ENCODE assay signal across 8 mouse cellular contexts in the genomic region with DNA sequence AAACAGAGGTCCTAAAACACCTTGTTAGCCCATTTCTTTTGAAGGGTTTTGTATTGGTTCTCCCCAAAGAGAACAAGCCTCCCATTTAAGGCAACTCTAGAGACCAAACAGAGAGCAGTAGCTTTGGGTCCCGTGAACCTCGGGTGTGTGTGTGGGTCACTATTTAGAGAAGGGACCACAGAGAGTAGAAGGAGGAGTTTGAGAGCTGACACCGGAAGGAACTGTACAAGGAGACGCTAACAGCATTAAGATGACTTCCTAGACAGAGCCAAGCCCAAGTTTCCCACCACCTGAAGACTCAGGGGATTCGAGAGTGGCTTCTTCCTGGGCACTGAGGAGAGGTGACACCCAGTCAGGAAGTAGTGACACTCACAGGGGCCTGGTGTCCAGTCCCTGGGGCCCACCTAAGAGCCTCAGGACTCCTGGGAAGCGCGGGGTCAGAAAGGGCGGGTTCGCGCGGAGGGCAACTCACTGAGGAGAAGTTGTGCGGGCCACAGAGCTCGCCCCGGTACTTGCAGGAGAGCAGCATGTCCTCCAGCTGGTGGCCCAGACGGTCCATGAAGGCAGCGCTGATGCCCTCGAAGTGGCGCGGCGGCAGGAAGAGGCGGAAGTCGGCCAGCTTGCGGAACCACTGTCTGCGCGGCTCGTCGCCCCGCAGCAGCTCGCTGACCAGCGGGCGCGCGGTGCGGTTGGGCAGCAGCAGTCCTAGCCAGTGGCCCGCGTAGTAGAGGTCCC.
DNase-seq lines count a peak whose midpoint lies in the region; ATAC-seq and TF ChIP-seq lines count a peak whose summit lies in the region.

No protein-coding gene starts in this region.

- no peaks in the 10 kb centered on the region for H3K27me3 ChIP-seq in cerebellum, adult 2 months (ENCODE audit: control insufficient read depth, insufficient read depth, low read length)
- H3K27me3 ChIP-seq in hindbrain, embryonic 10.5 days (ENCODE audit: insufficient read depth, poor library complexity, severe bottlenecking), result peaks cover 74% of the 10 kb centered on the region
- peaks cover 46% of the 10 kb centered on the region for H3K27me3 ChIP-seq in liver, embryonic 16.5 days (ENCODE audit: control insufficient read depth, insufficient read depth, low read depth, low read length)

- no peak overlapping the region for H3K27ac ChIP-seq in cerebellum, adult 2 months (ENCODE audit: insufficient read depth, low read length)
- H3K27ac ChIP-seq in hindbrain, embryonic 10.5 days, result peak overlapping the region; percentile 85
- no peak overlapping the region for H3K27ac ChIP-seq in liver, embryonic 16.5 days (ENCODE audit: low read length)

- TF ChIP-seq CTCF in cerebellum, adult 2 months (IDR thresholded peaks at IDR 0.05; ENCODE audit: borderline replicate concordance, insufficient read depth, low read depth, low read length), result no peak

- WGBS in cerebellum, adult 2 months, result 5% methylated on average over 36 of the region's 36 CpGs
- WGBS in hindbrain, embryonic 10.5 days, result 5% methylated on average over 36 of the region's 36 CpGs
- WGBS in liver, embryonic 16.5 days (ENCODE audit: insufficient replicate concordance), result 5% methylated on average over 36 of the region's 36 CpGs

- no peaks in the 10 kb centered on the region for H3K36me3 ChIP-seq in hindbrain, embryonic 10.5 days
- H3K36me3 ChIP-seq in liver, embryonic 16.5 days (ENCODE audit: control insufficient read depth, insufficient read depth), result no peaks in the 10 kb centered on the region

- H3K4me1 ChIP-seq in cerebellum, adult 2 months (ENCODE audit: control insufficient read depth, insufficient read depth, low read length), result no peaks in the 10 kb centered on the region
- peaks cover 30% of the 10 kb centered on the region for H3K4me1 ChIP-seq in hindbrain, embryonic 10.5 days (replicated peaks)
- H3K4me1 ChIP-seq in liver, embryonic 16.5 days (ENCODE audit: control insufficient read depth, low read depth, low read length), result no peaks in the 10 kb centered on the region

- ATAC-seq in cerebellum, adult (ENCODE audit: insufficient number of reproducible peaks, low FRiP score, low TSS enrichment), result no peak
- no peak for ATAC-seq in liver, embryonic 16.5 days (ENCODE audit: low read depth)

- H3K9me3 ChIP-seq in hindbrain, embryonic 10.5 days, result no peaks in the 10 kb centered on the region
- H3K9me3 ChIP-seq in liver, embryonic 16.5 days (replicated peaks; ENCODE audit: control insufficient read depth, low read length), result no peaks in the 10 kb centered on the region

- no peak for TF ChIP-seq POLR2A in cerebellum, adult 2 months (IDR thresholded peaks at IDR 0.05; ENCODE audit: borderline replicate concordance, insufficient read depth, low read length)

- no peak for DNase-seq in cerebellum, adult 2 months
- DNase-seq in right cerebral cortex, adult 18-20 months, result peak; percentile 16
- no peak for DNase-seq in right cerebral cortex, adult 2 months (ENCODE audit: low spot score in 2 of 2)
- DNase-seq in hindbrain, embryonic 10.5 days (ENCODE audit: low spot score), result no peak
- DNase-seq in frontal cortex, postnatal 14 days (ENCODE audit: low spot score in 2 of 2), result no peak
- no peak for DNase-seq in layer of hippocampus, postnatal 36 days

- H3K4me2 ChIP-seq in liver, embryonic 16.5 days (ENCODE audit: low read depth, low read length), result peak overlapping the region; percentile 48; the same call in 1 of the 2 replicates

- peak overlapping the region; percentile 65 for H3K4me3 ChIP-seq in cerebellum, adult 2 months (replicated peaks; ENCODE audit: insufficient read depth, low read depth, low read length)
- H3K4me3 ChIP-seq in hindbrain, embryonic 10.5 days, result peak overlapping the region; percentile 72
- peak overlapping the region; percentile 28; the same call in 1 of the 2 replicates for H3K4me3 ChIP-seq in liver, embryonic 16.5 days (ENCODE audit: low read depth, low read length)

- H3K9ac ChIP-seq in liver, embryonic 16.5 days (ENCODE audit: low read depth, low read length), result no peak overlapping the region
